Comparison of ENCODE assay signal across 9 mouse cellular contexts in genomic region chr15:77820480-77821163, GRCm38 (mm10). TPM values are rescaled to one million over a fixed set of nuclear protein-coding genes. Genes with fewer than 3 reads are reported as not detected.
DNase-seq lines count a peak whose midpoint lies in the region; ATAC-seq lines count a peak whose summit lies in the region.
"Had no signal": no experiment of that assay in that cellular context is flagged by ENCODE, and none has a peak within 500 bp of the region (broad histone marks: within the 10 kb centered on the region; RNA-seq: fewer than 3 reads in every experiment).

No protein-coding gene starts in this region.

- H3K36me3 ChIP-seq in embryonic facial prominence, embryonic 10.5 days (replicated peaks): 0 out of 2 replicates have a peak, but pooled peaks cover 8% of the 10 kb centered on the region
- 0 out of 2 replicates have a peak, but pooled peaks cover 8% of the 10 kb centered on the region for H3K36me3 ChIP-seq in liver, embryonic 15.5 days (replicated peaks)

- H3K9ac ChIP-seq in liver, embryonic 15.5 days: no peak overlapping the region

- no peaks in the 10 kb centered on the region for H3K27me3 ChIP-seq in embryonic facial prominence, embryonic 10.5 days (replicated peaks; ENCODE audit: low read depth, poor library complexity, severe bottlenecking)
- H3K27me3 ChIP-seq in liver, embryonic 15.5 days: no peaks in the 10 kb centered on the region

- peak overlapping the region; percentile 60 for H3K27ac ChIP-seq in embryonic facial prominence, embryonic 10.5 days (replicated peaks)
- peak overlapping the region; percentile 77 for H3K27ac ChIP-seq in liver, embryonic 15.5 days (replicated peaks)

- WGBS in embryonic facial prominence, embryonic 10.5 days: 54% methylated on average over 3 of the region's 3 CpGs
- 27% methylated on average over 3 of the region's 3 CpGs for WGBS in liver, embryonic 15.5 days (ENCODE audit: insufficient replicate concordance)

- H3K4me2 ChIP-seq in liver, embryonic 15.5 days: 0 out of 2 replicates have a peak overlapping the region, but pooled peaks have one; percentile 6

- H3K4me3 ChIP-seq in embryonic facial prominence, embryonic 10.5 days: no peak overlapping the region
- no peak overlapping the region for H3K4me3 ChIP-seq in liver, embryonic 15.5 days (replicated peaks)
- H3K4me3 ChIP-seq: erythroblast, embryonic 14.5 days had no signal

- peak; percentile 11 for DNase-seq in kidney, adult 18-20 months
- DNase-seq in kidney, postnatal 36 days: no peak
- DNase-seq in MN1 (ENCODE audit: low spot score): peak; percentile 66
- no peak for DNase-seq in embryonic facial prominence, embryonic 10.5 days (ENCODE audit: low spot score)
- no peak for DNase-seq in left cerebral cortex, postnatal 14 days (ENCODE audit: low spot score in 2 of 2)
- DNase-seq in cerebellum, adult 9-10 months: no peak
- DNase-seq in right cerebral cortex, postnatal 4 days: no peak

- intact Hi-C loops in left cerebral cortex, postnatal 14 days (cut with DNase I): no loop called here

- H3K4me1 ChIP-seq in embryonic facial prominence, embryonic 10.5 days: peaks cover 91% of the 10 kb centered on the region
- H3K4me1 ChIP-seq in liver, embryonic 15.5 days (replicated peaks): peaks cover 98% of the 10 kb centered on the region

- peak; percentile 35; the same call in 1 of the 2 replicates for ATAC-seq in liver, embryonic 15.5 days (ENCODE audit: insufficient read depth)

- no peaks in the 10 kb centered on the region for H3K9me3 ChIP-seq in embryonic facial prominence, embryonic 10.5 days
- H3K9me3 ChIP-seq in liver, embryonic 15.5 days (replicated peaks): no peaks in the 10 kb centered on the region

RNA-seq across cellular contexts. Expression of gene Myh9, which starts 21.4 kb away (rescaled TPM):
- polyA plus RNA-seq in embryonic facial prominence, embryonic 10.5 days (2016; fragmentation: Nextera tagmentation; extraction: Ambion mirVana): 45.7 and 46.9 TPM in 2 replicates
- polyA plus RNA-seq in liver, embryonic 15.5 days (2015; fragmentation: Nextera tagmentation; extraction: Ambion mirVana): 19.5 and 20.3 TPM in 2 replicates
- 10 to 100 TPM; 70.3 to 73.8 TPM for total RNA-seq in left cerebral cortex, postnatal 14 days (2021)

Comparison
In these comparisons a context has a peak if more than half of its experiments do, and no peak if none do; other contexts are left out.
1. DNase-seq: peak in kidney, adult 18-20 months (single experiment) and MN1 (single experiment); none in kidney, postnatal 36 days (0 of 2), embryonic facial prominence, embryonic 10.5 days (single experiment), left cerebral cortex, postnatal 14 days (0 of 2), cerebellum, adult 9-10 months (single experiment) and right cerebral cortex, postnatal 4 days (single experiment).